Mouse (Mus musculus): ENCODE data around the gene Vwce. TPM values are rescaled to one million over a fixed set of nuclear protein-coding genes. Genes with fewer than 3 reads are reported as not detected.

Vwce gene
- polyA plus RNA-seq, 1 experiment from 2014 or later = 0.95 TPM

- H3K27ac ChIP-seq (replicated peaks) = no peak overlapping the region
- WGBS = 80% methylated on average over 5 of the region's 5 CpGs
- no peaks in the 10 kb centered on the region for H3K27me3 ChIP-seq (ENCODE audit: low read depth, poor library complexity, severe bottlenecking)
- no peak for DNase-seq (ENCODE audit: low spot score)
- peaks cover 3% of the 10 kb centered on the region; the same call in 1 of the 2 replicates for H3K4me1 ChIP-seq
- no peaks in the 10 kb centered on the region for H3K9me3 ChIP-seq (replicated peaks)
- no peak overlapping the region for H3K4me3 ChIP-seq
- H3K36me3 ChIP-seq = no peaks in the 10 kb centered on the region
These were observed 27.4 kb downstream of the Vwce start for GRCm38 (mm10) chr19:10661373-10661772.

GRCm38 (mm10) chr19:10661919-10662318 lies 27.9 kb downstream of the Vwce start:
- no peaks in the 10 kb centered on the region for H3K27me3 ChIP-seq (ENCODE audit: low read depth, poor library complexity, severe bottlenecking)
- DNase-seq (ENCODE audit: low spot score) = no peak
- WGBS = 85% methylated on average over 2 of the region's 2 CpGs
- H3K9me3 ChIP-seq (replicated peaks) = no peaks in the 10 kb centered on the region
- H3K4me1 ChIP-seq = peaks cover 3% of the 10 kb centered on the region; the same call in 1 of the 2 replicates
- H3K4me3 ChIP-seq = no peak overlapping the region
- no peak overlapping the region for H3K27ac ChIP-seq (replicated peaks)
- H3K36me3 ChIP-seq = no peaks in the 10 kb centered on the region

- Histone ChIP-seq H3K9me3 (replicated peaks) (no peaks in the 10 kb centered on the region), H3K27me3 (ENCODE audit: low read depth, poor library complexity, severe bottlenecking) (no peaks in the 10 kb centered on the region), H3K27ac (replicated peaks) (no peak overlapping the region), H3K36me3 (no peaks in the 10 kb centered on the region), H3K4me1 (peaks cover 2% of the 10 kb centered on the region; the same call in 1 of the 2 replicates), H3K4me3 (no peak overlapping the region)
- DNase-seq (ENCODE audit: low spot score) = no peak
- 85% methylated on average over 3 of the region's 3 CpGs for whole genome bisulfite sequencing
These were observed 28.7 kb downstream of the Vwce start for GRCm38 (mm10) chr19:10662665-10663064.

- no peak overlapping the region for H3K4me3 ChIP-seq
- no peaks in the 10 kb centered on the region for H3K36me3 ChIP-seq
- DNase-seq (ENCODE audit: low spot score) = no peak
- H3K4me1 ChIP-seq = no peaks in the 10 kb centered on the region
- H3K27ac ChIP-seq (replicated peaks) = no peak overlapping the region
- no peaks in the 10 kb centered on the region for H3K9me3 ChIP-seq (replicated peaks)
- WGBS = 63% methylated on average over 3 of the region's 3 CpGs
- no peaks in the 10 kb centered on the region for H3K27me3 ChIP-seq (ENCODE audit: low read depth, poor library complexity, severe bottlenecking)
These were observed 31.1 kb downstream of the Vwce start for GRCm38 (mm10) chr19:10665093-10665492.

GRCm38 (mm10) chr19:10665499-10665898 lies 31.5 kb downstream of the Vwce start:
- Histone ChIP-seq H3K27ac (replicated peaks) (no peak overlapping the region), H3K9me3 (replicated peaks) (no peaks in the 10 kb centered on the region), H3K36me3 (no peaks in the 10 kb centered on the region), H3K4me3 (no peak overlapping the region), H3K4me1 (no peaks in the 10 kb centered on the region), H3K27me3 (ENCODE audit: low read depth, poor library complexity, severe bottlenecking) (no peaks in the 10 kb centered on the region)
- 19% methylated on average over 2 of the region's 2 CpGs for WGBS
- DNase-seq (ENCODE audit: low spot score) = peak; percentile 59

GRCm38 (mm10) chr19:10671319-10671718 lies 37.3 kb downstream of the Vwce start:
- Histone ChIP-seq H3K4me1 (no peaks in the 10 kb centered on the region), H3K9me3 (replicated peaks) (no peaks in the 10 kb centered on the region), H3K27ac (replicated peaks) (no peak overlapping the region), H3K27me3 (ENCODE audit: low read depth, poor library complexity, severe bottlenecking) (no peaks in the 10 kb centered on the region; the same call in 1 of the 2 replicates), H3K36me3 (no peaks in the 10 kb centered on the region), H3K4me3 (no peak overlapping the region)
- 87% methylated on average over 4 of the region's 4 CpGs for WGBS
- DNase-seq (ENCODE audit: low spot score) = no peak

- no peaks in the 10 kb centered on the region; the same call in 1 of the 2 replicates for H3K27me3 ChIP-seq (ENCODE audit: low read depth, poor library complexity, severe bottlenecking)
- H3K27ac ChIP-seq (replicated peaks) = no peak overlapping the region
- no peaks in the 10 kb centered on the region for H3K4me1 ChIP-seq
- no peaks in the 10 kb centered on the region for H3K9me3 ChIP-seq (replicated peaks)
- DNase-seq (ENCODE audit: low spot score) = no peak
- 77% methylated on average over 9 of the region's 9 CpGs for WGBS
- H3K36me3 ChIP-seq = no peaks in the 10 kb centered on the region
- H3K4me3 ChIP-seq = no peak overlapping the region
These were observed 37.9 kb downstream of the Vwce start for GRCm38 (mm10) chr19:10671854-10672417.

GRCm38 (mm10) chr19:10673275-10673674 lies 39.3 kb downstream of the Vwce start:
- no peaks in the 10 kb centered on the region; the same call in 1 of the 2 replicates for H3K27me3 ChIP-seq (ENCODE audit: low read depth, poor library complexity, severe bottlenecking)
- no peak overlapping the region for H3K27ac ChIP-seq (replicated peaks)
- 57% methylated on average over 1 of the region's 1 CpGs for WGBS
- no peaks in the 10 kb centered on the region for H3K36me3 ChIP-seq
- no peak for DNase-seq (ENCODE audit: low spot score)
- no peak overlapping the region for H3K4me3 ChIP-seq
- H3K9me3 ChIP-seq (replicated peaks) = no peaks in the 10 kb centered on the region
- H3K4me1 ChIP-seq = no peaks in the 10 kb centered on the region

- Histone ChIP-seq H3K27me3 (ENCODE audit: low read depth, poor library complexity, severe bottlenecking) (no peaks in the 10 kb centered on the region; the same call in 1 of the 2 replicates), H3K36me3 (no peaks in the 10 kb centered on the region), H3K27ac (replicated peaks) (no peak overlapping the region), H3K4me3 (no peak overlapping the region), H3K9me3 (replicated peaks) (no peaks in the 10 kb centered on the region), H3K4me1 (no peaks in the 10 kb centered on the region)
- 85% methylated on average over 16 of the region's 16 CpGs for WGBS
- no peak for DNase-seq (ENCODE audit: low spot score)
These were observed 42.6 kb downstream of the Vwce start for GRCm38 (mm10) chr19:10676656-10677055.

GRCm38 (mm10) chr19:10677915-10678771 lies 44.1 kb downstream of the Vwce start, which contains the start of gene Pga5:
Pga5 (minus strand) TSS chr19:10678071.
- Histone ChIP-seq H3K4me3 (no peak within 1 kb of the TSS), H3K4me1 (no peaks in the 10 kb centered on the region), H3K27me3 (ENCODE audit: low read depth, poor library complexity, severe bottlenecking) (no peaks in the 10 kb centered on the region; the same call in 1 of the 2 replicates), H3K36me3 (no peaks in the 10 kb centered on the region), H3K9me3 (replicated peaks) (no peaks in the 10 kb centered on the region), H3K27ac (replicated peaks) (no peak within 1 kb of the TSS)
- peak; percentile 49 for DNase-seq (ENCODE audit: low spot score)
- 47% methylated on average over 6 of the region's 6 CpGs for WGBS

- H3K9me3 ChIP-seq (replicated peaks) = no peaks in the 10 kb centered on the region
- no peak overlapping the region for H3K27ac ChIP-seq (replicated peaks)
- no peaks in the 10 kb centered on the region; the same call in 1 of the 2 replicates for H3K27me3 ChIP-seq (ENCODE audit: low read depth, poor library complexity, severe bottlenecking)
- no peaks in the 10 kb centered on the region for H3K4me1 ChIP-seq
- 69% methylated on average over 1 of the region's 1 CpGs for WGBS
- H3K4me3 ChIP-seq = no peak overlapping the region
- no peak for DNase-seq (ENCODE audit: low spot score)
- no peaks in the 10 kb centered on the region for H3K36me3 ChIP-seq
These were observed 44.7 kb downstream of the Vwce start for GRCm38 (mm10) chr19:10678772-10679067.

- Histone ChIP-seq H3K36me3 (no peaks in the 10 kb centered on the region), H3K9me3 (replicated peaks) (no peaks in the 10 kb centered on the region), H3K27me3 (ENCODE audit: low read depth, poor library complexity, severe bottlenecking) (no peaks in the 10 kb centered on the region), H3K4me1 (no peaks in the 10 kb centered on the region), H3K27ac (replicated peaks) (no peak overlapping the region), H3K4me3 (no peak overlapping the region)
- 78% methylated on average over 4 of the region's 4 CpGs for WGBS
- DNase-seq (ENCODE audit: low spot score) = no peak
These were observed 47.6 kb downstream of the Vwce start for GRCm38 (mm10) chr19:10681571-10681970.

- no peak overlapping the region for H3K27ac ChIP-seq (replicated peaks)
- no peaks in the 10 kb centered on the region for H3K27me3 ChIP-seq (ENCODE audit: low read depth, poor library complexity, severe bottlenecking)
- H3K4me3 ChIP-seq = no peak overlapping the region
- DNase-seq (ENCODE audit: low spot score) = no peak
- no peaks in the 10 kb centered on the region for H3K36me3 ChIP-seq
- H3K4me1 ChIP-seq = peaks cover 23% of the 10 kb centered on the region
- WGBS = 93% methylated on average over 9 of the region's 9 CpGs
- no peaks in the 10 kb centered on the region for H3K9me3 ChIP-seq (replicated peaks)
These were observed 51.1 kb downstream of the Vwce start for GRCm38 (mm10) chr19:10685081-10685480.
